Mouse (Mus musculus) heart, embryonic 16.5 days (tissue): ENCODE data around the gene Pcid2. TPM values are rescaled to one million over a fixed set of nuclear protein-coding genes. Genes with fewer than 3 reads are reported as not detected.

Experiments used
- ATAC-seq: fragments of 200-750 bp; cut with Nextera tagmentation; replicated peaks from 2 replicates; pipeline ENCODE4 v1.8.0; 2017; ENCODE audit warnings: moderate number of reproducible peaks; ENCODE audit not compliant: insufficient read depth, low FRiP score; ENCODE audit errors: extremely low read depth
- H3K27ac ChIP-seq: fragments of 300-500 bp; sonication (generic); 2 replicates; pipeline ENCODE4 v1.5.1; 2014; ENCODE audit warnings: mild to moderate bottlenecking, low read length, control low read depth, moderate library complexity
- H3K27me3 ChIP-seq: fragments of 300-500 bp; sonication (generic); 2 replicates; pipeline ENCODE4 v1.6.1; 2014; ENCODE audit warnings: low read length, mixed read lengths; ENCODE audit not compliant: control insufficient read depth, insufficient read depth
- H3K36me3 ChIP-seq: fragments of 300-500 bp; sonication (generic); 2 replicates; pipeline ENCODE4 v1.6.1; 2014; ENCODE audit not compliant: control insufficient read depth, insufficient read depth
- H3K4me1 ChIP-seq: fragments of 300-500 bp; sonication (generic); 2 replicates; pipeline ENCODE4 v1.6.1; 2014; ENCODE audit warnings: low read length, mixed read lengths; ENCODE audit not compliant: control insufficient read depth, insufficient read depth
- H3K4me2 ChIP-seq: fragments of 300-500 bp; sonication (generic); 2 replicates; pipeline ENCODE4 v1.6.1; 2014; ENCODE audit warnings: low read depth, mild to moderate bottlenecking, control low read depth, low read length
- H3K4me3 ChIP-seq: fragments of 300-500 bp; sonication (generic); 2 replicates; pipeline ENCODE4 v1.5.1; 2014; ENCODE audit warnings: mild to moderate bottlenecking, control low read depth, low read length
- H3K9ac ChIP-seq: fragments of 300-500 bp; sonication (generic); 2 replicates; pipeline ENCODE4 v1.6.1; 2014; ENCODE audit warnings: low read length, control low read depth
- H3K9me3 ChIP-seq: fragments of 300-500 bp; sonication (generic); replicated peaks from 2 replicates; pipeline ENCODE4 v1.6.1; 2016; ENCODE audit warnings: low read length; ENCODE audit not compliant: control insufficient read depth
- WGBS: fragments of 180-500 bp; shearing (Covaris S2); extraction: QIAGEN DNeasy Blood & Tissue Kit; methylation state at CpG from one replicate; pipeline ENCODE4 v1.1.7; 2014; 5-methylcytosine and 5-hydroxymethylcytosine counted together
- polyA plus RNA-seq: library from polyadenylated mRNA; unstranded; fragments of >200 nt; fragmentation: Nextera tagmentation; extraction: Ambion mirVana; gene quantifications from 2 replicates; pipeline ENCODE4 v1.2.1, GENCODE M21; 2015

The Pcid2 gene
- polyA plus RNA-seq, 1 experiment from 2014 or later = 26.1 TPM

DNA sequence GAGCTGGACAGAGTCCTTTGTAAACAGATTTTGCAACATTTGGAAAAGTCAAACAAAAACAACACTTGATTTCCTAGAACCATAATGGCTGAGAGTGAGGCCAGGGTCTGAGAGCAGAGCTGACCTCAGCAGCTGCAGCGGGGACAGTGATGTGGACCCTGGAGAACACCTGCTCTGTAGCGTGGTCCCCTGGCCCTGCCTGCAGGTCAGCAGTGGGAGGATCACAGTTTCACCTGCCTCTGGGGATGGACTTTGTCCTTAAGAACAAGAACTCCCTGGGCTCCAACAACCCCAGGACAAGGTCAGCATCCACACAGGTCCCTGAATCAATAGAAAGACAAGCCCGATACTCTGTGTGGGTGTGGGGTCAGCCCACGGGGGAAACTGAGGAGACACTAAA is 47.9 kb downstream of the Pcid2 start:
- H3K4me2 ChIP-seq = no peak overlapping the region
- H3K36me3 ChIP-seq = no peaks in the 10 kb centered on the region
- no peaks in the 10 kb centered on the region for H3K27me3 ChIP-seq
- H3K9me3 ChIP-seq = 0 out of 2 replicates have a peak, but pooled peaks cover 2% of the 10 kb centered on the region
- WGBS = 85% methylated on average over 4 of the region's 4 CpGs
- H3K4me1 ChIP-seq = no peaks in the 10 kb centered on the region
- no peak overlapping the region for H3K4me3 ChIP-seq
- no peak overlapping the region for H3K27ac ChIP-seq
- ATAC-seq = no peak
- no peak overlapping the region for H3K9ac ChIP-seq

DNA sequence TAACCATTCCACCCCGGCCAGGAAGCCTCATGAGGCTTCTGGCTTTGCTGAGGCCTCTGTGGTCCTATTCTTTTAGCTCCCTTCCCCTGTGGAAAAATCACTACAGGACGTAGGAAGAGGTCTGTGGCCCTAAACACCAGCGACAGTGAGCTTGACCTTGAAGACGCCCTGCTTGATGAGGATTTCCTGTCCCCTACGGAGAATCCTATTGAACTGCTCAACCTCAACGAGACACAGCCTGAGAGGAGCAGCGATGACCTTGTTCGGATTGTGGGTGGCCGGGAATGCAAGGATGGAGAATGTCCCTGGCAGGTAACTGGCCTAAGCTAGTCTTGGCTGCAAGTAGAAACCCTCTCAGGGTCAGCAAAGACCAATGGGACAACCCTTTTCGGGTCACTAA is 54.7 kb downstream of the Pcid2 start:
- 79% methylated on average over 10 of the region's 10 CpGs for WGBS
- Histone ChIP-seq H3K36me3 (no peaks in the 10 kb centered on the region), H3K4me2 (no peak overlapping the region), H3K4me1 (no peaks in the 10 kb centered on the region), H3K4me3 (no peak overlapping the region), H3K27ac (no peak overlapping the region), H3K27me3 (no peaks in the 10 kb centered on the region), H3K9ac (no peak overlapping the region), H3K9me3 (0 out of 2 replicates have a peak, but pooled peaks cover 4% of the 10 kb centered on the region)
- ATAC-seq = no peak

DNA sequence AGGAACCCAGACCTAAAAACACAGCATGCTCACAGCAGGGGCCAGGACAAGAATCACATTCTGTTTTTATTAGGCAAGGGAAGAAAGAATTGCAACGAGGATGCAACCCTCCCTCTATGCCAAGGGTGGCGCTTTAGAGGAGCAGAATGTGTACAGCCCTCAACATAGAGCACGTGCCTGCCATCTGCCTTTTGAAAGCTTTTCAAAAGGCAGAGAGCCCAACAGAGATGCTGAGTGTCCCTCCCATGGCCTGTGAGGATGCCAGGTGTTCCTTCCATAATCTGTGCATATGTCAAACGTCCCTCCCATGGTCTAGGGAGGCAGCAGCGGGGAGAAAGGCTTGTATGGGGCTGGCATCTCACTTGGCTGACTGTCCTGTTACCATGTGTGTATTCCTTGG is 57.6 kb downstream of the Pcid2 start:
- Histone ChIP-seq H3K9me3 (0 out of 2 replicates have a peak, but pooled peaks cover 4% of the 10 kb centered on the region), H3K9ac (no peak overlapping the region), H3K36me3 (no peaks in the 10 kb centered on the region), H3K27me3 (no peaks in the 10 kb centered on the region), H3K4me3 (no peak overlapping the region), H3K27ac (no peak overlapping the region), H3K4me1 (no peaks in the 10 kb centered on the region), H3K4me2 (no peak overlapping the region)
- 59% methylated on average over 5 of the region's 5 CpGs for WGBS
- ATAC-seq = no peak

DNA sequence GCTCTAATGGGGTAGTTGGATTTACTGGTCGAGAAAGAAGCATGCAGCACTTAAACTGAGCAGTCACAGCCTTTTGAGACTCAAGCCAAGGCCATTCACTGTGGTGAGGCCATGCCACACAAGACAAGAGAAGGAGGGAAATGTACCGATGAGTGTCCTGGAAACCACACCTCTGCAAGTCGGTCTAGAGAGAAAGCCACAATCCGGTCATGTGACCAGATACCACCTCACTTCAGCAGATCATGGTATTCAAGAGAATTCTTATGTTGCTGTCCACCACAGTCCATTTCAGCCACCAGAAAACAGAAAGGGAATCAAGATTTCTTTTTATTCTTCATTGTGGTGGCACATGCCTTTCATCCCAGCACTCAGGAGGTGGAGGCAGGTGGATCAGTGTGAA is 63.8 kb downstream of the Pcid2 start:
- Histone ChIP-seq H3K27ac (no peak overlapping the region), H3K27me3 (no peaks in the 10 kb centered on the region), H3K9me3 (no peaks in the 10 kb centered on the region), H3K9ac (no peak overlapping the region), H3K4me1 (peaks cover 7% of the 10 kb centered on the region), H3K4me3 (no peak overlapping the region), H3K4me2 (no peak overlapping the region), H3K36me3 (no peaks in the 10 kb centered on the region)
- no peak for ATAC-seq
- WGBS = 78% methylated on average over 4 of the region's 4 CpGs

DNA sequence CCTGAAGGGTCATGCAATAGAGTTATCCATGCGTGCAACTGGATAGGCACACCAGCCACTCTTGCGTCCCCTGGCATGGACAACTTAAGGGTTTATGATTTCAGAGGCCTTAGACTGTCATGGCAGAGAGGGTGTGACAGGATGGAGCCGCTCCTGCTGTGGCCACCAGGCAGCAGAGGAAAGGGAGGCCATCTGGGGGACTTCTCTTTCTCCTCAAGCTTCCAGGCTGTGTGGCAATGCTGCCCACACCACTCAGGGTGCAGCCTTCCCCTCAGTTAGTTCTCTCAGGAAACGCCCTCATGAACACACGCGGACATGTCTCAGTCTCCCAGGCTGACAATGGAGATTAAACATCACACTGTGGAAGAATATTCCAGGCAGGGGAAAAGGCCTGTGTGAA is 66.2 kb downstream of the Pcid2 start:
- WGBS = 68% methylated on average over 6 of the region's 6 CpGs
- ATAC-seq = no peak
- H3K4me3 ChIP-seq = no peak overlapping the region
- no peak overlapping the region for H3K27ac ChIP-seq
- no peak overlapping the region for H3K4me2 ChIP-seq
- H3K4me1 ChIP-seq = peaks cover 9% of the 10 kb centered on the region
- H3K9ac ChIP-seq = no peak overlapping the region
- H3K27me3 ChIP-seq = no peaks in the 10 kb centered on the region
- no peaks in the 10 kb centered on the region for H3K9me3 ChIP-seq
- H3K36me3 ChIP-seq = no peaks in the 10 kb centered on the region

DNA sequence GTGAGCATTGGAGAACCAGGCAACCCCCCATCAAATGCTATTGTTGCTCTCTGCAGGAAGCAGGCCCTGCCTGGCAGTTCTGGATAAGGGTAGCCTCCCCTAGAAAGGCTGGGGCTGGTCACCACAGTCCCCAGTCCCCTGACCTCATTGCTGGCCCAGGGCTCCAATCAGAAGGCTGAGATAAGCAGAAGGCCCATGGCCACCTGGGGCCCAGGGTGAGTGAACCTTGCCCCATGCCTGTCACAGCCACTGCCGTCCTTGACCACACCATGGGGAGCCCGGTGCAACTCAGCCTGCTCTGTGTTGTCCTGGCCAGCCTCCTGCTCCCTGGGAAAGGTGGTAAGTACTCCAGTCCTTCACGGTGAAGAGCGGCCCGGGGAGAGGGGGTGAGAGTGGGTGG is 67.7 kb downstream of the Pcid2 start:
- no peak overlapping the region for H3K9ac ChIP-seq
- H3K4me1 ChIP-seq = peaks cover 9% of the 10 kb centered on the region
- no peak overlapping the region for H3K4me3 ChIP-seq
- H3K27me3 ChIP-seq = no peaks in the 10 kb centered on the region
- no peak for ATAC-seq
- no peak overlapping the region for H3K4me2 ChIP-seq
- 36% methylated on average over 5 of the region's 5 CpGs for WGBS
- H3K27ac ChIP-seq = no peak overlapping the region
- no peaks in the 10 kb centered on the region for H3K36me3 ChIP-seq
- H3K9me3 ChIP-seq = no peaks in the 10 kb centered on the region

DNA sequence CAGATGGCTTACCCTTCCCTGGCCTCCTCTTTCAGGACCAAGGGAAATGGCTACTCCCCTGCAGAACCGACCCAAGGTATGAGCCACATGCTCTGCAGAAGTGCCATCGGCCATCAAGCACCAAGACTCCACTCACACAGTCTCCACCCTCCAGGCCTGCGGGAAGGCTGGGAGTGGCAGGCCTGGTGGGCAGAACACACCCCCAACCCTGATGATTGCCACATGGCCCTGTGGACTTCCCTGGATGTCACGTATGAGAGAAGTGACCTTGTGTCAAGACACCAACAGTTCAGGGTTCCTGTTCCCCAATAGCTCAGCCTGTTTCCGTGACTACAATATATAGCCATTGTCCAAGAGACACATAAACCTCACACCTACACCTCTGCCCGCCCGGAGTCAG is 68.2 kb downstream of the Pcid2 start, which contains the start of gene F10:
Gene F10 (plus strand): TSS at position 294 of the 400 bp plus-strand sequence.
- Histone ChIP-seq H3K9me3 (no peaks in the 10 kb centered on the region), H3K36me3 (no peaks in the 10 kb centered on the region), H3K4me2 (no peak within 1 kb of the TSS), H3K27me3 (no peaks in the 10 kb centered on the region), H3K27ac (peak within 1 kb of the TSS; percentile 52), H3K4me3 (no peak within 1 kb of the TSS), H3K9ac (no peak within 1 kb of the TSS), H3K4me1 (peaks cover 9% of the 10 kb centered on the region)
- ATAC-seq = no peak
- 61% methylated on average over 7 of the region's 7 CpGs for WGBS

DNA sequence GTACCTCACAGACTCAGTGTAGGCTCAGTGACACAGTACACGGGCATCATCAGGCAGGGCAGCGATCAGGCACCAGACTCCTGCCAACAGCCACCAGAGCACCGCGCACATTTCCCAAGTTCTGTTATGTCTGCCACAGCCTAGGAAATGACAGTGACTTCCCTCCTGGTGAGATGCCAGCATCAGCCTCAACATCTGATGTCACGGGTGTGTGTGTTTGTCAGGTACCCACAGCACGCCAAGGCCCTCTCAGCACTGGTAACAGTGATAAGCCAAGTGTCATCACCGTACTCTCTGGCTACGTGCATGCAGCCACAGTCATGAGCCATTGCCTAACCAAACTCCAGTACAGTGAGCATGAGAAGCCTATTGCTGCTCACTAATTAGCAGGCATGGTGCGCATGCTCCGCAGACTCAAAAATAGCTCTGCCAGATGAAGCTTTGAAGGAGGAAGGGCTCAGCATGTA is 68.9 kb downstream of the Pcid2 start:
- 54% methylated on average over 10 of the region's 10 CpGs for WGBS
- H3K27me3 ChIP-seq = no peaks in the 10 kb centered on the region
- no peak overlapping the region for H3K4me2 ChIP-seq
- no peaks in the 10 kb centered on the region for H3K9me3 ChIP-seq
- peak overlapping the region; percentile 52; the same call in 1 of the 2 replicates for H3K27ac ChIP-seq
- H3K4me3 ChIP-seq = no peak overlapping the region
- no peak overlapping the region for H3K9ac ChIP-seq
- peak; percentile 46; the same call in 1 of the 2 replicates for ATAC-seq
- H3K36me3 ChIP-seq = no peaks in the 10 kb centered on the region
- peaks cover 9% of the 10 kb centered on the region for H3K4me1 ChIP-seq

DNA sequence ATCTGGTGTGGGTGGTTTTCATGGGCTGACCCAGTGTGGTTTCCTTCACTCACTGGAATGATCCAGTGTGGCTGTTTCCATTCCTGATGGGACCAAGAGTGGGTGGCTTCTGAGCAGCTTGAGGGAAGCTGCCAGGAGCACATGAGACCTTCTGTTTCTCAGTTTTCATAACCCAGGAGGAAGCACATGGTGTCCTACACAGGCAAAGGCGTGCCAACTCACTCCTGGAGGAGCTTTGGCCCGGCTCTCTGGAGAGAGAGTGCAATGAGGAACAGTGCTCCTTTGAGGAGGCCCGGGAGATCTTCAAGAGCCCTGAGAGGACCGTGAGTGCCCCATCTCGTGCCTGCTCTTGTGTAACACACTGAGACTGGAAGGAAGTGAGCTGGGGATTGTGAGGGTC is 76.8 kb downstream of the Pcid2 start:
- ATAC-seq = no peak
- Histone ChIP-seq H3K27ac (no peak overlapping the region), H3K4me1 (no peaks in the 10 kb centered on the region), H3K4me3 (no peak overlapping the region), H3K9me3 (no peaks in the 10 kb centered on the region), H3K4me2 (no peak overlapping the region), H3K36me3 (no peaks in the 10 kb centered on the region), H3K27me3 (no peaks in the 10 kb centered on the region), H3K9ac (no peak overlapping the region)
- WGBS = 63% methylated on average over 5 of the region's 5 CpGs
